Mouse (Mus musculus) bone marrow, adult 2 months (tissue): ENCODE data around the gene Tshz2.

Experiments used
- CTCF ChIP-seq: fragments of 200-500 bp; IDR thresholded peaks from 2 replicates; pipeline ENCODE4 v1.5.1; 2011; ENCODE audit warnings: low read length, control low read depth; ENCODE audit not compliant: control insufficient read depth, insufficient read depth
- POLR2A ChIP-seq: fragments of 200-500 bp; IDR thresholded peaks from 2 replicates; pipeline ENCODE4 v1.6.1; 2011; ENCODE audit warnings: low read depth, mild to moderate bottlenecking, control low read depth, low read length, borderline replicate concordance; ENCODE audit not compliant: control insufficient read depth

- no peak for TF ChIP-seq CTCF
- TF ChIP-seq POLR2A: no peak
Measured at GRCm38 (mm10) chr2:170017926-170018325, 385.1 kb downstream of the Tshz2 start.
